Mouse (Mus musculus) lung, postnatal 36 days (tissue): ENCODE measurements around the gene Cdkal1.

Experiments
- DNase-seq: peaks from one replicate; pipeline ENCODE4 v3.0.0; 2022; ENCODE audit warnings: mixed read lengths

The Cdkal1 gene

DNA sequence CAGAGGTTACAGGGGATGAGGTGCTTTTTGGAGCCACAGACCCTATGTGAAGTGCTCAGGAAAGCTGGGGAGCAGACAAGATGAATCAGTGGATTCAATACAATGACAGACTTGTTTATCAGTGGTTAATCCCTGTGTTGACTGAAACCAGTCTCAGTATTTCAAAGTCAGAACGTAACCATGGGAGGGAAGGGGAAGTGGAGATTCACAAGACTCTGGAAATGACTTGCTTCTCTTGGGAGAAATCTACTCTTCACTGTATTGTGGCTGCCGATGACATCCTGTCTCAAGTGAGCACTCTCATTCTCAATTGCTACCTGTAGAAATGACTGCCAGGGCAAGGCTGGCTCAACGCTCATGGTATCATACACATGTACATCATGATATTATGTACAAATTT, 371.5 kb downstream of the Cdkal1 start:
- DNase-seq: no peak

DNA sequence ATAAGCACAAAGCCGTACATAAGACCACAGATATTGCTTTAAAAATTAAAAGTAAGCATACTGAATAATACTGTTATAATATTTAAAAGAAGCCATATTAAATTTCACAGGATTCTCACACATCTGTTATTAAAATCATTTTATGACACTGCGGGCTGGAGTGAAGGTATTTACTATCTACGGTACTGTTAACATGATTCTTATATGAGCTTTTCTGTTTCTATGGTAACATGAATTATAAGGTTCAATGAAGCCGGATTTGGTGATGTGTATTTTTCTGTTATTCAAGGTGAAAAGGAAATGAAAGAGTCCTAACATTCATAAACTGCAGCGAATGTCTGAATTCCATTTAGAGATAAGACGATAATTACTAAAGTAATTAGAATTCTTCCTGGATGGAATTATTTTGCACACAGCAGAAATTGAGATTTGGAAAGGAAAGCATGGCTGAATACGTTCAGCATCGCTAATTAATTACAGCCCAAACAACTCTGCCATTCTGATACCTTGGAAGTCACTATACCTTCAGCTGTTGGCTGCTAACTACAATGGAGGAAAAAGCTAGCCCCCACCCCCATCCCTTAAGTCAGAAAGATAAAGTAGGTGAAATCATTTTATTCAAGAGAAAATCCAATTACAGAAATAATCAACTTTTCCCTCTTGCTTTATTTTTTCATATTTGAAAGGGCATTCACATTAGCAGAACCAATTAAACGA, 373.2 kb downstream of the Cdkal1 start:
- DNase-seq: no peak

DNA sequence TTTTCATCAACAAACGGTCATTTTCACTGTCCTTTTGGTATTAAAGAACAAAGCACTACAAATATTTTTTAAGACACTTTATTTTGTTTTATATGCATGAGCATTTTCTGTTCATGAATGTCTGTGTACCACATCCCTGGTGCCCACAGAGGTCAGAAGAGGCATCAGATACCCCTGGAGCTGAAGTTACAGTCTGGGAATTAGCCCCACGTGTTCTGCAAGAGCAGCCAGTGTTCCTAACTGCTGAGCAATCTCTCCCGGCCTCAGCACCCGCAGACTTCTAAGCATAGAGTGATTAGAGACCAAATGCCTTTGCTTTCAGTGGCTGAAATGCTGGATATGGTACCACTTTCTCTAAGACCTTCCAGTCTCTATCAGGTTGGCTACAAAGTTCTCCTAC, 379.1 kb downstream of the Cdkal1 start:
- DNase-seq: no peak

DNA sequence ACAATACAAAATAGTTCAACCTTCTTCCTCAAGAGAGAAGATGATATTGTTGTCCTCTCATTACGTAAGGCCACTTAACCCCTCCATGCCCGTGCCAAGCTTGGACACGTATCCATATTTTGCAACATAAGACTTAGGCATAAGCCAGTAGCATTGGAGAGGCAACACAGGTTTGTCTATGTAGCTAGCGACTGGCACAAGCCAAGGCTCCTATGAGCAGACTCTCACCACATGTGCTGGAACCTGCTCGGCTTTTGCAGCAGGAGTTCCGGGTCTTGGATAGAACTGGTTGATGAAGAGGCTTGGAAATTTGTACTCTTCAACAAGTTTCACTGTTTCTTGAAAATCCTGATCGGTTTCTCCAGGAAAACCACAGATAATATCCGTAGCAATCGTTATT, 381.2 kb downstream of the Cdkal1 start:
- DNase-seq: no peak

DNA sequence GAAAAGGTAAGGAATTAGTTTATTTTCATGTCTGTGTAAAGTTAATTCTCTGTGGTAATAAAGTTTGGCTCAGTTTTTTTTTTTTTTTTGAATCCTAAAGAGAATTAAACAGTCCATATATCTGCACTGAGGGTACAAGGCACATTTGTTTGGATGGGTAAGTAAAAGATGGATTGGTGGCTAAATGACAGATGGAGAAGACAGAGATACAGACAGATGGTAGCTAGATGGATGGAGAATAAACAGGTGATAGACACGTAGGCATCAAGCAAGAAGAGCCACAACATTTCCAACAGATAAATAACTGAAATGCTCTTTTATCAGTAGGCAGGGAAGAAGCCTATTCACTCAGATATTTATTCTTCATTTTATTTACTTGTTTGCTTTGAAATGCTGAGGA, 381.7 kb downstream of the Cdkal1 start:
- DNase-seq: no peak

DNA sequence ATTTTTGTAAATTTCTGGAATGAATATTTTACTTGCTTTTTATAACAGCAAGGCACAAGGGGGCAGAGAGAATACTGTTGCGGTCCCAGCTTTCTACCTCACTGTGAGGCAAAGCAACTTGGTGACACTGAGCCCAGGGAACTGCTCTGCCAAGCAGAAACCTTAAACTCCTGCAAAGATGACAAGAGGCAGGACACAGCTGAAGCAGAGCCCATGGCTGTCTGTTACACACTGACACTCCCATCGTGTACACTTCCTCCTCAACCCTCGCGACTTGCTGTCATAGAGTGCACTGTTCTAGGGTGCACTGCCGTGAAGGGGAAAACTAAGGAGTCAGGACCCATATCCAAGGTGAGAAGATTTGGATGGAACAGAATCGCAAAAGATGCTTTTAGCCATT, 393.2 kb downstream of the Cdkal1 start:
- DNase-seq: no peak

DNA sequence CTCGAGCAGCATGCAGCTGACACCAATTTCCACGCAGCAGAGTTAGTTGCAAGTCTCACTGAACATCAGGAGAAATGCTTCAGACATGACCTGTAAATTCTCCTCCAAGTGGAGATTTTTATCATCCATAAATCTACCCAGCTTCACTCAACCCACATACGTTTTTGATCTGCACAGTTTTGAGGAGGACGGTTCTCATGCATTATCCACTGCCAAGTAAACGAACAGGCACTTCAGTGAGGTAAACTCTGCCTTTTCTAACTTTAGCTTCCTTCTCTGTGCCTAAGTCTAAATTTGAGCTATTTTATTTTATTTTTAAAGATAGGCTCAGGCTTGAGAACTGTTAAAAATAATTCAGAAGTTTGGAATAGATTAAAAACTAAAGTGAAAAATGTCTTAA, 394.7 kb downstream of the Cdkal1 start:
- no peak for DNase-seq

DNA sequence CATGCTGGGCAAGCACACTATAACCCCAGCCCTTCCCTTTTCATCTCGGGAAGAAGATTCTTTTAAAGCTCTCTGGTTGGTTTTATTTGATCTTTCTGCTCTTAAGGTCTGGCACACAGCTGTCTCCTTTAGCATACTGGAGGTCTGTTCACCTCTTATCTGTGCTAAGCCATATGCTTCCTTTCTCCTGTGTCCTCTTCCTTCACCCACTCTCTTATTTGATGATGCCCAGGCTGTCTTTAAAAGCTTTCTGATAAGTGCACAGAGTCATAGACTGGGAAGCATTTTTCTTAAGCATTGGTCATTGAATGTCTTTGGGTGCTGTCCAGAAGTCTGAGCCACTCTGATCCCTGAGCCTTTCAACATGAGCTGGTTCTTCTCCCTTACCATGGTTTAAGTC, 397.1 kb downstream of the Cdkal1 start:
- no peak for DNase-seq

DNA sequence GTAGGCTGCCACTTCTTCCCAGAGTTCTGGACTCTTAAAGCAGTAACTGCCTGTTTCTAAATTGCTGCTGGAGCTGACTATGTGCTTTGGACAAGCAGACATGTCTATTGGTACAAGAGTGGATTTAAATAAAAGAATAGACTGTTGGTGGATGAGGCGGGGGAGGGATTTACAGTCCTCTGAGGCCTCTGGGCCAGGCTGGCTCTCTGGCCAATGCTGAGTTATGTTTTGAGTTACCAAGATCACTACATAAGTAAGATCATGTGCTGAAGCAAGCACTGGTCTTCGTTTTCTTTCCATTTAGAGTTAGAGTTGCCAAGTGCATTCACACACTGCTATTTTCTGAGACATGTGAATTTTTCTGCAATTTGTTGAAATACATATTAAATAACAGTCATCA, 418.4 kb downstream of the Cdkal1 start:
- DNase-seq: no peak

DNA sequence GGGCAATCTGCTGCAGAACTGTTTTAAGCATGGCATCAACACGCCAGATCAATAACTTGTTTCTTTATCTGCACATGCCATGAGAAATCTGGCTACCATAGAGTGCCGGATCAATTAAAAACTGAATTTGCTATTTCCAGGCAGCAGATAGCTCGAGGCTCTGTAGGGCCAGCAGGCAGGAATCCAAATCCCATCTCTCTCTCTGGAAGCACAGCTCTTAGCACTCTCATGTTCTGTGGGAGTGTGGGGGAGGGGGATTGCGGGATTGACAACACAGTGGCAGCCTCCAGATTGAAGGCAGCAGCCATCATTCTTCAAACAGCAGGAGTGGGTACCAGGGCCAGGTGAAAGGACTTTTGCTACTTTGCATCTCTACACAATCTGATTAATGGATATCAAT, 420.7 kb downstream of the Cdkal1 start:
- no peak for DNase-seq

DNA sequence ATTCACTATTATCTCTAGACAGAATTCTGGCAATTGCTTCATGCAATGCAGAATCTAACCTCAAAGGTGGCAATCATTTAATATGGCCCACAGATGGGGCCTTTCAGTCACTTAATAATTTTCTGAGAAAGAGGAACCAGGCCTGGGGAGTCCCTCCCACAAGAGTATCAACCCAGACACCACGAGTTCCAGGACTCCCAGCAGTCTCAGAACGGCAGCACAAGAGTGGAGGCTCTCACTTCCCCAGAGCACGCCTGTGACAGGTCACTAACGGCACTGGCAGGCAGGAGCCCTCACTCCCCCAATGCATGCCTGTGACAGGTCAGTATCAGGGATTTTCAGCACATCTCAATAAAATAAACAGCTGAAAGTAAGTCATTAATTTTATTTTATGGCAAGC, 424.6 kb downstream of the Cdkal1 start:
- no peak for DNase-seq

DNA sequence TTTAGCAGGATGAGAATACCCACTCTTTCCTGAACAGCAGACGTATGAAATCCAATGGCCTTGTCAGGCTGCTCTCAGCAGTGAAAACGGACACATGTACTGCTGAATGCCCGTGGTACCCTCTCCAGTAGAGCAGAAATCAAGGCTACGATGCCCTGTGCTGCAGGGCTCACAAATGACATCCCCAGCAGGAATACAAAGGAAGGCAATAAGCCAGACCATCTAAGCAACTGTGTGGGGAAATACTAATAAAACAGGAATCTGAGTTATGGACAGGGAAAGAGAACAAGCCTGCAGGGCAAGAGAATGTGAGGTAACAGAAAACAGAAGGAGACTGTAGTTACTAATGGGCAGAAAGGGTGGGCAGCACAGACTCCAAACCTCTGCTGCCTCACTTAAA, 425.6 kb downstream of the Cdkal1 start:
- no peak for DNase-seq

DNA sequence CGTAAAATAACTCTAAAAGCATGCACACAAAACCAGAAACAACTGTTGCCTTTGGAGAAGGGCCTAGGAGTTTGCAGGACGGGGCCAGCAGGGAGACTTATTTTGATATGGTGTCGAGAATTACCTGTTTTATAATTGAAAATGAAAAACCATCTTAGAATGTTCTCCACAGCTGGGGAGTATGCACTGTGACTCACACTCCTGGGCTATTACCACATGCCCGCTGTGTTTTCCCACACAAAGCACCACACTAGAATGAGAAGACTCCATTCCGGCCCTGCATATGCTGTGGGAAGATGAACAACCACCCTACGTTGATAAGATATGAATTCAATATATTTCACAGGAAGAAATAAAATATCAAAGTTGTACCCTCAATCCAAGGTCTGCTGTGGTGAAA, 426.3 kb downstream of the Cdkal1 start:
- DNase-seq: no peak

DNA sequence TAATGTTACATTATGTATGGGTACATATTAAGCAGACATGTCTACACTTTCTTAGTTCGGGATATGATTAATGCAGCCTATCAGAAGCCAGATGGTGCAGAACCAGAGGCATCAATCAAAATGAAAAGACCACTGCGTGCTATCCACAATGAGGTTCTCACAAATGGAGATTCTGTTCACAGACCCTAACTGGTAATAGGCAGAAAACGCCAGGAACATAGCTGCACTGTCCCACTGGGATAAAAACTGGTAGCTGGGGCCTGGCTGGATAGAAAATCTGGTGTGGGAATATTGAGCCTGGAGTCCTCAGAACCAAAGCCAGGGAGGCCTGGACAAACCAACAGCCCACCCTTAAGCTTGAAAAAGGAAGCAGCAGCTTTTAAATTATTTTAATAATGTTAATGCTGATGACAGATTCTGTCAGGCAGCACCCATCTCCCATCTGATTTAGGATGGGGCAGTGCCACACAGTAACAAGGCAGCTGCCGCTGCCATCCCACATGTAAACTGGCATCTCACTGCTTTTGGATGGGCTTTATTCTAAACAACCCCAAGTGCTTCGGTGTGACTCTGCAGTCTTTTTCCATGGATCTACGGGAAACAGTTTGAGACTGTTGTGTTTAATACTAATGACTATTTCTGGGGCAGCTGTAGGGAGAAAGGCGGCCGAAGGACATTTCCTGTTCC, 438.9 kb downstream of the Cdkal1 start:
- no peak for DNase-seq

DNA sequence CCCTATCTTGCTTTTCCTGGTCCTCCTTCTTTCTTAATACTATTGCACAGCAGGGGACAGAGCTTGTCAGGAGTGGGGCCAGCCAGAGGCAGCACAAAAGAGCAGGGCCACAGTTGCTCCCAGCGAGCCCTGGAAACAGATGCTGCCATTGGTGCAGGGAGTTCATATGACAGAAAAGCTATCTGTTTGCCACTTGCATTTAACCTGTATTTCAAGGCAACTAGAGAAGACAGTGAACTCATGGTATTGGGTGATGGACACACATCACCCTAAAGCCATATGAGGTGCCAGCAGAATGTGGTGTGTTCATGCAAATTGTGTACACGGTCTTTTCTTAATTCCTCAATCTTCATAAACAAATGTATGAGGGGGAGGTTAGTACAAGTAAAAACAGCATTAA, 439.5 kb downstream of the Cdkal1 start:
- DNase-seq: no peak

DNA sequence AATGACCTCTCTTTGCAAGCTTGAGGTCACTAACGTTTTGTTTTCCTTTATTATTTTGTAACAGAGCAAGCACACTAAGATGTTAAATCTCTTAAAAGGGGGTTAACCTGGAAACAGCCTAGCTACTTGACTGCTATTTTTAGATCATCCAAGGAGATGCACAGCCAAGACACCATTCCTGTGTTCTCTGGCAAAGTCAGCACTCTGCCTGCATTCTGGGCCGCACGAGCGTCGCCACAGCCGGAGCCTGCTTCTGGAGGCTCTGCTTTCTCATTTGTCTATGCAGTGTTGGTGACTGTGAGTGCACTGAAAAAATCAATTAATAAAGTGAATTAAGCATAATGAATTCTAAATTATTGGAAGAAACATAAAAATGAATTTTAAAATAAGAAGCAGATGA, 440.6 kb downstream of the Cdkal1 start:
- DNase-seq: no peak

DNA sequence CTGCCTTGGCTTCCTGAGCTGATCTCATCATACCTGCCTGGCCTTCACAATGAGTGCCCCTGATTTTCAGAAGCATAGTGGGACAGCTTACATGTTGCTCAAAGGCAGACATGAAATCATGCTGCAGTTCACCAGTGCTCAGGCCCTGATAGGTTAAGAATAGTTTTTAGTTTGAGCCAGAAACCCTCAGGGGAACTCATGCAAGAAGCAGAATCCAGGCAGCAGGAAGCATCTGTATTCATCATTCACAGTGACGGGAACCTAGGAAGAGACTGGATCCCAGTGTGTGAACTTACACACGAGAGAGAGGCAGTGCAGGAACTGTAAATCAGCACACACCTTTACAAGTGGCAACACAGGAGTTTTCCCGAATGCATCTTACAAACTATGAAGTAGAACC, 441.0 kb downstream of the Cdkal1 start:
- no peak for DNase-seq

DNA sequence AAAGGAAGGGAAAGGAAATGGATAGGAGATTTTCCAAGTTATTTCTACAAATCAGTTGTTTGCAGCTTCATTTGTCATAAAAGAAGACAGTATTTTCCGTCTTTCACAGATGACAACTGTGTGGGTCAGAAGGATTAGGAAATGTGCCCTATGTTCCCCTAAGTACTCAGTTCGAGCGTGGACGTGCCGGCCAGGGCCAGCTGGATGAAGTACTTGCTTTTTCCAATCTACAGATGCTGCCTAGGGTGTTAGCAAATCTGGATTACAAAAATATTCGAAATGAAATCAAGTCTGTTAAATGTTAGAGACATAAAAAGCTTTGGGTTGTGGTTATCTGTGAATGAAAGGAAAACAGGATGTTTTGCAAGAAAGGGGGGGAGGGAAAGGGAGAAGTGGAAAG, 444.3 kb downstream of the Cdkal1 start:
- no peak for DNase-seq

DNA sequence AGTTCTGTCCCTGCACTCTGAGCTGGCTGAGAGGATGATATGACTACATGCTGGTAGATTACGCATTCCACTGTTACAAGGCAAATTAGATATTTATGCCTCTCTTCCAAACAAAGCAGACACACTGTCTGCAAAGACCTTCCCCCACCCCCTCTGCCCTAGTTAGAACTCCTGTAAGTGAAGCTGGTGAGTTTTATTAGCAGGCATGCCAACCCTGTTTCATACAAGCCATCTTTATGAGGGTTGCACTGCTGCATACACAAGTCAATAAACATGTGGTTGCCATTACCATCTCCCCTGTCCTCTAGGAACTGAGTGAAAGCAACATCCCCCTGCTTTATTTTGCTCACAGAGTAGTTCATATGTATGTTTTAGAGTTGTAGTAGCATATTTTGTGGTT, 447.9 kb downstream of the Cdkal1 start:
- no peak for DNase-seq

DNA sequence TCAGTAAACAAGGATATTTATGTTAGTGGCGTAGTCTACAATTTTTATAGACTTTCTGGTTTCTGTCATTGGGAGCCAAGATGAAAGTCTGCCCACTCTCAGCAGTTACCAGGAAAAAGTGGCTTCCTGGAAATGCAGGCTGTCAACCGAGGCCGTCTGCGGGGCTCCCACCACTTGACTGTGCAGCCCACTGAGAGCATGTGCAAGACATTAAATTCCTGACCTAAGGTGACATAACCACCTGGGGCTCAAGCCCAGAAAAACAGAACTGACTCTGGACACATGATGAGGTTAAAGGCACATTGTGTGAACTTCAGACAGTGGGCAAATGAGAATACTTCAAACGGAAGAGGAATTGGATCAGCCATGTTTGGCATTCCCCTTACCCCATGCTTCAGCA, 450.2 kb downstream of the Cdkal1 start:
- no peak for DNase-seq

DNA sequence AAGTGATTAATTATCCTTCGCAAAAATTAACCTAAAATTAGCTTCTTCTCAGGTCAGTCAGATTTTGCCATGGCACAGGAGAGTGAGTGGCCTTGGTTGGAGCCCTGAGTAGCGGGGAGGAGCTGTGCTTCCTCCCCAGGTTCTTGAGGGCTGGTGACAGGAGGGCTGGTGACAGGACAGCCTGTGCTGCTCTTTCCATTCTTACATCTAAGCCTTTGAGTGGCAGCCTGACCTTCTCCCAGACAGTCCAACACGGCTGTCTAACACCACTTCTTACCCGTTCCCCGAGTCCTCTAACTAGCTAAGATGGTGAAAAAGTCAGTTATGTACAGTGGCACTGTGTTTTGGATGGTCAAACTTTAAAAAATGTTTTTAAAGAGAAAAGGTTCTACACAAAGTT, 452.3 kb downstream of the Cdkal1 start:
- no peak for DNase-seq

DNA sequence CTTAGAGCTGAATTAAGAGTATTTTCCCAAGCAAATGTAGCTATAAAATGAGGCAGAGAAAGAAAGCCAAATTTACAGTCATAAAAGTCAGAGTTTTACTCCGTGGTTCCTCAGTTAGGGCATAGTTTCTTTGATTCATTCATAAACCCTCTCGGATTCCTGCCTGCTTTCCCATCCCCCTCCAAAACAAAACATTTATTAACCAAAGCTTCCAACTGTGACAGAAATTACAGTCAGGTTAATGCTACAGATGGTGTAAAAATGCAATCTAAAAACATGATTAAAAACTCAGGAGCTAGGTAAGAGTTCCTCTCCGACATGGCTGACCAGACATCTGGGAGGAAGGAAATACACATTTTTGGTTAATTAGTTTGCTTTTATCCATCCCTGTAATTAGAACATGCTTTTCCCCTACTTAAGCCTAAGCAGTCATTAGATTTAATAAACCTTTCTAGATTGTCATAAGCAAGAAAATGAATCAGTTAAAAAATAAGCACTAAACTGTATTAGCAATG, 452.9 kb downstream of the Cdkal1 start:
- no peak for DNase-seq

DNA sequence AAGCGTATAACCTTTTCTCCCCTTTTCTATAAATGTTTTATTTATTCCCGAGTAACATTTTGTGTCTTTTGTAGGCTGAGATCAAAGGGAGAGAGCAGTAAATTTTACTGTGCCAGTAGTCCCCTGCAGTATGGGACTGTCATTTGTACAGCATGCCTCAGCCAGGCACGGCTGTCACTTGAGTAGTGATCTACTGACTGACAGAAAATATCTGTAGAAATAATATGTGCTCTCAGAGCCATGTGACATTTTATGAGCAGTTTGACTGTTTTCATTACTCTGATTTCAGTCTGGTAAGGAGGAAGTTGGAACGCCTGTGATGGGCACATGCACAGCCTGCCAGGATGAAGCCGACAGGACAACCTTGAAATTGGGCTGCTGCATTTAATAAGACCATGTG, 455.6 kb downstream of the Cdkal1 start:
- DNase-seq: no peak

DNA sequence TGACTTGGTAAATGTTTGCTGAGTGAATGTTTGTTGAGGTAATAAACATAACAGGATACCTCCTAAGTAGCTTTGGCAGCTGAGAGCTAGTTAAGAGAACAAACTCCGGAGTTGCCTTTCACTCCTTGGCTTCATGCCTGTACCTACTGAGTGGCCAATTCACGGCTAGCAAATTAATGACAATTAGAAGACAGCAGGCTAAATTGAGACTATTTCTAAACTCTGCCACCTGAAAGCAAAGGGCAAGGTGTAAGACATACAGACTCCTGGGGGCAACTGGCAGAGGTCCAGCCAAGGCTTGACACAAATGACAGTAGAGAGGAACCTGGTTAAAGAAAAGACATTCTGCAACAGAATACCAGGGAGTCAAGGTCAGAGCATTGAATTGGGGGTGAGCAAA, 457.0 kb downstream of the Cdkal1 start:
- DNase-seq: no peak

DNA sequence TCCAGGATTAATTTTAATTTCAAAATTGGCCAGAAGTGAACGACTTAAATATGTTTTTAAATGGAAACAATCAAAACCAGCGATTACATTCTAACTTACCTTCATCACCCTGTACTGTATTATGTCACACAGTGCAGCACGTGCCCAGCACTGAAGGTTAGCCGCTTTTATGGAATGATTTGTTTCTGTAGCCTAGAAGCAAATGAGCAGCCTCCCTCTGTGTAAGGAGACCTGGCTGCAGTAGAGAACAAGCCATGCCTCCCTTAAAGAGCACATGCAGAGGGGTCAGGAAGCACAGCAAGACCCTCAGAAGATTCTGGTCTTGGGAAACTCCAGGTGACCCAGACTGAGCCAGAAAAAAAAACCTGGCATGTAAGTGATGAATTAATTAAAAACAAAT, 459.8 kb downstream of the Cdkal1 start:
- DNase-seq: no peak
